In genomic region chr15:102077111-102077677, GRCm38 (mm10) we compare ENCODE assay signal across 28 mouse cellular contexts. TPM values are rescaled to one million over a fixed set of nuclear protein-coding genes. Genes with fewer than 3 reads are reported as not detected.
A peak's percentile ranks its signal among the peaks of the same experiment; 100 is the strongest.
DNase-seq lines count a peak whose midpoint lies in the region; ATAC-seq and TF ChIP-seq lines count a peak whose summit lies in the region.
"Had no signal": no experiment of that assay in that cellular context is flagged by ENCODE, and none has a peak within 500 bp of the region (broad histone marks: within the 10 kb centered on the region; RNA-seq: fewer than 3 reads in every experiment).

No protein-coding gene starts in this region.

- in situ Hi-C loops in ES-E14 (cut with MboI; ENCODE audit: low sequenced_read_pairs in 2 of 2, unreplicated experiment in 2 of 2), result loop anchor here in 1 of 2 experiments (25.0 kb wide), 1 partner anchor 410 kb away; no protein-coding TSS in a partner anchor

- no peak overlapping the region for H3K27ac ChIP-seq in liver, embryonic 12.5 days
- no peak overlapping the region; the same call in 1 of the 2 replicates for H3K27ac ChIP-seq in ES-E14 (ENCODE audit: insufficient read depth, low read depth, low read length, poor library complexity, severe bottlenecking)
- H3K27ac ChIP-seq in liver, embryonic 14.5 days, result no peak overlapping the region
- H3K27ac ChIP-seq: embryonic facial prominence, embryonic 10.5 days; embryonic facial prominence, embryonic 13.5 days; forebrain, embryonic 12.5 days; forebrain, embryonic 15.5 days; heart, adult 2 months; heart, embryonic 10.5 days; heart, embryonic 13.5 days; hindbrain, embryonic 12.5 days; hindbrain, embryonic 15.5 days had no signal

- no peaks in the 10 kb centered on the region for H3K9me3 ChIP-seq in liver, embryonic 12.5 days (replicated peaks)
- no peaks in the 10 kb centered on the region for H3K9me3 ChIP-seq in ES-E14 (ENCODE audit: control insufficient read depth, insufficient read depth, low read depth, low read length)
- no peaks in the 10 kb centered on the region for H3K9me3 ChIP-seq in liver, embryonic 14.5 days (ENCODE audit: control insufficient read depth, low read length)
- H3K9me3 ChIP-seq: embryonic facial prominence, embryonic 10.5 days; embryonic facial prominence, embryonic 13.5 days; forebrain, embryonic 12.5 days; forebrain, embryonic 15.5 days; heart, embryonic 10.5 days; heart, embryonic 13.5 days; hindbrain, embryonic 12.5 days; hindbrain, embryonic 15.5 days had no signal

- H3K27me3 ChIP-seq in liver, embryonic 12.5 days (replicated peaks), result no peaks in the 10 kb centered on the region
- H3K27me3 ChIP-seq in liver, embryonic 14.5 days (ENCODE audit: control insufficient read depth, insufficient read depth, low read length), result no peaks in the 10 kb centered on the region
- H3K27me3 ChIP-seq: embryonic facial prominence, embryonic 13.5 days; forebrain, embryonic 12.5 days; forebrain, embryonic 15.5 days; heart, embryonic 13.5 days; hindbrain, embryonic 12.5 days; hindbrain, embryonic 15.5 days had no signal

- no peak for ATAC-seq in liver, embryonic 12.5 days
- ATAC-seq in liver, embryonic 14.5 days (ENCODE audit: insufficient read depth), result no peak
- ATAC-seq: activated CD4-positive, CD25-positive, alpha-beta regulatory T cell, adult 4 months; forebrain, embryonic 15.5 days had no signal

- peak overlapping the region; percentile 40; the same call in 1 of the 2 replicates for H3K4me2 ChIP-seq in liver, embryonic 12.5 days
- H3K4me2 ChIP-seq in liver, embryonic 14.5 days (ENCODE audit: low read depth), result peak overlapping the region; percentile 98
- H3K4me2 ChIP-seq: embryonic facial prominence, embryonic 13.5 days; forebrain, embryonic 12.5 days; forebrain, embryonic 15.5 days; heart, embryonic 13.5 days; hindbrain, embryonic 12.5 days; hindbrain, embryonic 15.5 days had no signal

- H3K4me1 ChIP-seq in liver, embryonic 12.5 days, result peaks cover 64% of the 10 kb centered on the region
- H3K4me1 ChIP-seq in ES-E14 (ENCODE audit: control insufficient read depth in 2 of 2, insufficient read depth in 2 of 2, low read length in 2 of 2, poor library complexity in 1 of 2), result peaks cover 0 to 6% of the 10 kb centered on the region in 2 experiments; a peak in 1 of 4 replicates
- H3K4me1 ChIP-seq in liver, embryonic 14.5 days (replicated peaks; ENCODE audit: control insufficient read depth in 2 of 2, insufficient read depth in 2 of 2, low read length in 1 of 2), result peaks cover 7 to 20% of the 10 kb centered on the region in 2 experiments

- H3K36me3 ChIP-seq in liver, embryonic 12.5 days, result peaks cover 48% of the 10 kb centered on the region
- peaks cover 10% of the 10 kb centered on the region for H3K36me3 ChIP-seq in ES-E14 (ENCODE audit: control insufficient read depth, insufficient read depth, low read length, poor library complexity, severe bottlenecking)
- H3K36me3 ChIP-seq in liver, embryonic 14.5 days (replicated peaks; ENCODE audit: control insufficient read depth, insufficient read depth, low read depth), result peaks cover 12% of the 10 kb centered on the region

- H3K9ac ChIP-seq in liver, embryonic 12.5 days, result no peak overlapping the region
- H3K9ac ChIP-seq in ES-E14 (ENCODE audit: insufficient read depth, low read depth, low read length, poor library complexity, severe bottlenecking), result peak overlapping the region; percentile 50; the same call in 1 of the 2 replicates
- no peak overlapping the region for H3K9ac ChIP-seq in liver, embryonic 14.5 days (replicated peaks)
- H3K9ac ChIP-seq: embryonic facial prominence, embryonic 13.5 days; forebrain, embryonic 12.5 days; forebrain, embryonic 15.5 days; heart, embryonic 13.5 days; hindbrain, embryonic 12.5 days; hindbrain, embryonic 15.5 days had no signal

- TF ChIP-seq EP300 in liver, embryonic 14.5 days (IDR thresholded peaks at IDR 0.05; ENCODE audit: low read depth), result no peak

- no peak overlapping the region for H3K4me3 ChIP-seq in liver, embryonic 12.5 days
- H3K4me3 ChIP-seq in ES-E14 (ENCODE audit: insufficient read depth in 1 of 2, low read depth in 1 of 2, low read length in 2 of 2, poor library complexity in 1 of 2, severe bottlenecking in 1 of 2), result peak overlapping the region; percentile 6 to 41; a peak in 2 of 4 replicates
- no peak overlapping the region for H3K4me3 ChIP-seq in liver, embryonic 14.5 days (ENCODE audit: insufficient read depth in 1 of 2, low read depth in 2 of 2, low read length in 2 of 2)
- H3K4me3 ChIP-seq: embryonic facial prominence, embryonic 13.5 days; erythroblast, embryonic 14.5 days; forebrain, embryonic 12.5 days; forebrain, embryonic 15.5 days; heart, adult 2 months; heart, embryonic 10.5 days; heart, embryonic 13.5 days; hindbrain, embryonic 12.5 days; hindbrain, embryonic 15.5 days had no signal

- TF ChIP-seq CTCF in liver, embryonic 14.5 days (IDR thresholded peaks at IDR 0.05; ENCODE audit: low read depth), result no peak

- DNase-seq in liver (no peak), ES-E14 (ENCODE audit: low read depth, low spot score) (no peak)
- DNase-seq in liver, embryonic 14.5 days (ENCODE audit: low read depth in 3 of 3, low spot score in 3 of 3), result no peak
- DNase-seq in layer of hippocampus, postnatal 25 days (ENCODE audit: extremely low spot score in 1 of 2, low spot score in 1 of 2), result no peak
- no peak for DNase-seq in spleen, postnatal 36 days (ENCODE audit: low spot score in 2 of 2)
- DNase-seq: adrenal gland, adult 8-10 months; adrenal gland, postnatal 25 days; B cell, adult 2 months; cerebellum, adult 11-12 months; cerebellum, adult 8-10 months; cerebellum, postnatal 10 days; cerebellum, postnatal 36 days; embryo, embryonic 11 days; gastrocnemius, postnatal 10 days; gastrocnemius, postnatal 36 days; heart, adult 2 months had no signal

- WGBS in liver, embryonic 12.5 days (ENCODE audit: insufficient replicate concordance), result 55% methylated on average over 2 of the region's 2 CpGs
- WGBS in liver, embryonic 14.5 days (ENCODE audit: insufficient replicate concordance), result 50% methylated on average over 2 of the region's 2 CpGs

TF ChIP-seq in ES-E14, 5 proteins besides CTCF, POLR2A, EP300 and RAD21:
- TF ChIP-seq ZNF384 (IDR thresholded peaks at IDR 0.05; ENCODE audit: low read depth, low read length), result no peak

RNA-seq across cellular contexts. Expression of gene Eif4b, which starts 3.6 kb away (rescaled TPM):
- 91.7 and 91.8 TPM in 2 replicates for polyA plus RNA-seq in liver, embryonic 12.5 days (2016; fragmentation: Nextera tagmentation; extraction: Ambion mirVana)
- total RNA-seq in ES-E14 (2012; rRNA removed), result 361 and 417 TPM in 2 replicates
- 42.8 and 66.4 TPM in 2 replicates for polyA plus RNA-seq in liver, embryonic 14.5 days (2012; rRNA removed)
- polyA plus RNA-seq in liver, embryonic 14.5 days (2014; fragmentation: Nextera tagmentation; extraction: Ambion mirVana), result 47.8 and 57.5 TPM in 2 replicates
- total RNA-seq in layer of hippocampus, postnatal 25 days (2021), result 100 to 1,000 TPM; 182 to 188 TPM

RNA-seq across cellular contexts. Expression of gene Tns2, which starts 23.0 kb away (rescaled TPM):
- 6.4 and 9.2 TPM in 2 replicates for polyA plus RNA-seq in liver, embryonic 12.5 days (2016; fragmentation: Nextera tagmentation; extraction: Ambion mirVana)
- total RNA-seq in ES-E14 (2012; rRNA removed), result 4.5 and 4.9 TPM in 2 replicates
- polyA plus RNA-seq in liver, embryonic 14.5 days (2012; rRNA removed), result 4.9 and 5.2 TPM in 2 replicates
- polyA plus RNA-seq in liver, embryonic 14.5 days (2014; fragmentation: Nextera tagmentation; extraction: Ambion mirVana), result 3.7 and 4.3 TPM in 2 replicates
- total RNA-seq in layer of hippocampus, postnatal 25 days (2021), result 10 to 100 TPM; 13.3 to 15.0 TPM
- total RNA-seq: granulocyte monocyte progenitor cell, adult 5-6 weeks had no signal

RNA-seq across cellular contexts. Expression of gene Krt18, which starts 49.2 kb away (rescaled TPM):
- polyA plus RNA-seq in liver, embryonic 12.5 days (2016; fragmentation: Nextera tagmentation; extraction: Ambion mirVana), result 72.7 and 77.6 TPM in 2 replicates
- total RNA-seq in ES-E14 (2012; rRNA removed), result 266 and 382 TPM in 2 replicates
- polyA plus RNA-seq in liver, embryonic 14.5 days (2012; rRNA removed), result 25.8 and 31.5 TPM in 2 replicates
- 86.9 and 87.6 TPM in 2 replicates for polyA plus RNA-seq in liver, embryonic 14.5 days (2014; fragmentation: Nextera tagmentation; extraction: Ambion mirVana)
- total RNA-seq in layer of hippocampus, postnatal 25 days (2021), result under 1 TPM; 0.17 to 0.26 TPM
- polyA plus RNA-seq: activated CD4-positive, CD25-positive, alpha-beta regulatory T cell, adult 4 months had no signal

RNA-seq across cellular contexts. Expression of gene Spryd3, which starts 58.8 kb away (rescaled TPM):
- 14.9 and 15.0 TPM in 2 replicates for polyA plus RNA-seq in liver, embryonic 12.5 days (2016; fragmentation: Nextera tagmentation; extraction: Ambion mirVana)
- total RNA-seq in ES-E14 (2012; rRNA removed), result 22.7 and 34.8 TPM in 2 replicates
- 11.9 and 12.5 TPM in 2 replicates for polyA plus RNA-seq in liver, embryonic 14.5 days (2012; rRNA removed)
- polyA plus RNA-seq in liver, embryonic 14.5 days (2014; fragmentation: Nextera tagmentation; extraction: Ambion mirVana), result 8.8 and 9.1 TPM in 2 replicates
- 100 to 1,000 TPM; 149 to 154 TPM for total RNA-seq in layer of hippocampus, postnatal 25 days (2021)

Comparison
In these comparisons a context has a peak if more than half of its experiments do, and no peak if none do; other contexts are left out.
1. H3K4me3 ChIP-seq: peak in ES-E14 (2 of 2); none in liver, embryonic 12.5 days (single experiment) and liver, embryonic 14.5 days (0 of 2).
2. RNA of gene Krt18, which starts 49.2 kb away (total RNA-seq): 266 to 382 TPM in ES-E14; 0.17 to 0.26 TPM in layer of hippocampus, postnatal 25 days; every median in the first group is over 100 times any median in the second.